Comparison of ENCODE assay signal across 7 mouse cellular contexts in genomic region chr3:144719901-144720747, GRCm38 (mm10). TPM values are rescaled to one million over a fixed set of nuclear protein-coding genes. Genes with fewer than 3 reads are reported as not detected.
DNase-seq lines count a peak whose midpoint lies in the region; ATAC-seq lines count a peak whose summit lies in the region.

TSS of gene Sh3glb1 (minus strand) at chr3:144720335.

- H3K4me2 ChIP-seq in embryonic facial prominence, embryonic 11.5 days (ENCODE audit: low read depth, low read length) = peak within 1 kb of the TSS; percentile 81
- peak within 1 kb of the TSS; percentile 73 for H3K4me2 ChIP-seq in limb, embryonic 11.5 days (ENCODE audit: low read depth, severe bottlenecking)
- peak within 1 kb of the TSS; percentile 84 for H3K4me2 ChIP-seq in midbrain, embryonic 14.5 days (ENCODE audit: low read length)

- peak within 1 kb of the TSS; percentile 89 for H3K4me3 ChIP-seq in embryonic facial prominence, embryonic 11.5 days (ENCODE audit: low read depth, low read length)
- peak within 1 kb of the TSS; percentile 80 for H3K4me3 ChIP-seq in limb, embryonic 11.5 days (ENCODE audit: low read depth, low read length)
- H3K4me3 ChIP-seq in midbrain, embryonic 14.5 days (replicated peaks; ENCODE audit: low read depth, low read length) = peak within 1 kb of the TSS; percentile 83

- H3K27me3 ChIP-seq in embryonic facial prominence, embryonic 11.5 days (ENCODE audit: control insufficient read depth, insufficient read depth, low read length) = no peaks in the 10 kb centered on the region
- H3K27me3 ChIP-seq in limb, embryonic 11.5 days (ENCODE audit: control insufficient read depth, insufficient read depth, low read length) = no peaks in the 10 kb centered on the region
- no peaks in the 10 kb centered on the region for H3K27me3 ChIP-seq in midbrain, embryonic 14.5 days (ENCODE audit: control insufficient read depth, insufficient read depth, low read length)

- no peaks in the 10 kb centered on the region for H3K36me3 ChIP-seq in embryonic facial prominence, embryonic 11.5 days (replicated peaks; ENCODE audit: control insufficient read depth, insufficient read depth, low read depth, low read length)
- no peaks in the 10 kb centered on the region for H3K36me3 ChIP-seq in limb, embryonic 11.5 days (ENCODE audit: control insufficient read depth, insufficient read depth, low read length)
- no peaks in the 10 kb centered on the region for H3K36me3 ChIP-seq in midbrain, embryonic 14.5 days (ENCODE audit: control insufficient read depth, insufficient read depth, low read length)

- peak within 1 kb of the TSS; percentile 87 for H3K9ac ChIP-seq in embryonic facial prominence, embryonic 11.5 days (replicated peaks; ENCODE audit: low read length)
- peak within 1 kb of the TSS; percentile 84 for H3K9ac ChIP-seq in limb, embryonic 11.5 days (ENCODE audit: low read length)
- H3K9ac ChIP-seq in midbrain, embryonic 14.5 days (replicated peaks; ENCODE audit: low read length) = peak within 1 kb of the TSS; percentile 88

- peak; percentile 89 for ATAC-seq in embryonic facial prominence, embryonic 11.5 days (replicated peaks; ENCODE audit: insufficient number of reproducible peaks, low FRiP score, low TSS enrichment, low read depth)
- ATAC-seq in limb, embryonic 11.5 days (ENCODE audit: insufficient number of reproducible peaks, low FRiP score, low TSS enrichment, low read depth) = peak; percentile 86
- peak; percentile 93 for ATAC-seq in midbrain, embryonic 14.5 days (ENCODE audit: low FRiP score, low TSS enrichment)

- H3K4me1 ChIP-seq in embryonic facial prominence, embryonic 11.5 days (ENCODE audit: control insufficient read depth, insufficient read depth, low read length) = peaks cover 2% of the 10 kb centered on the region; the same call in 1 of the 2 replicates
- H3K4me1 ChIP-seq in limb, embryonic 11.5 days (ENCODE audit: control insufficient read depth, insufficient read depth, low read length) = peaks cover 18% of the 10 kb centered on the region
- H3K4me1 ChIP-seq in midbrain, embryonic 14.5 days (ENCODE audit: control insufficient read depth, insufficient read depth, low read length) = peaks cover 21% of the 10 kb centered on the region

- peak; percentile 100 for DNase-seq in adrenal gland, postnatal 14 days
- DNase-seq in embryonic facial prominence, embryonic 11.5 days (ENCODE audit: low spot score) = peak; percentile 92
- peak; percentile 99 for DNase-seq in heart, adult 11 months
- DNase-seq in kidney, adult 18-20 months = peak; percentile 95
- peak; percentile 97 for DNase-seq in limb, embryonic 11.5 days (ENCODE audit: low spot score)
- peak; percentile 96 for DNase-seq in midbrain, embryonic 14.5 days
- DNase-seq in spleen, adult 18-20 months = peak; percentile 95 to 97

- peak within 1 kb of the TSS; percentile 98 for H3K27ac ChIP-seq in embryonic facial prominence, embryonic 11.5 days (replicated peaks; ENCODE audit: low read depth, low read length)
- peak within 1 kb of the TSS; percentile 98 for H3K27ac ChIP-seq in limb, embryonic 11.5 days (replicated peaks; ENCODE audit: low read depth, low read length)
- peak within 1 kb of the TSS; percentile 98 for H3K27ac ChIP-seq in midbrain, embryonic 14.5 days (replicated peaks; ENCODE audit: low read depth, low read length)

- H3K9me3 ChIP-seq in embryonic facial prominence, embryonic 11.5 days (replicated peaks; ENCODE audit: control insufficient read depth, low read length) = no peaks in the 10 kb centered on the region
- H3K9me3 ChIP-seq in limb, embryonic 11.5 days (ENCODE audit: control insufficient read depth, low read length) = no peaks in the 10 kb centered on the region
- no peaks in the 10 kb centered on the region for H3K9me3 ChIP-seq in midbrain, embryonic 14.5 days (ENCODE audit: control insufficient read depth, low read length)

- under 1% methylated on average over 63 of the region's 98 CpGs for WGBS in embryonic facial prominence, embryonic 11.5 days
- WGBS in limb, embryonic 11.5 days = under 1% methylated on average over 63 of the region's 98 CpGs
- WGBS in midbrain, embryonic 14.5 days = under 1% methylated on average over 86 of the region's 98 CpGs

RNA-seq across cellular contexts. Expression of gene Sh3glb1, which starts in this region (rescaled TPM):
- total RNA-seq in adrenal gland, postnatal 14 days (2021) = 266 and 290 TPM in 2 replicates
- 87.9 and 88.3 TPM in 2 replicates for polyA plus RNA-seq in embryonic facial prominence, embryonic 11.5 days (2014; fragmentation: Nextera tagmentation; extraction: Ambion mirVana)
- polyA plus RNA-seq in limb, embryonic 11.5 days (2014; fragmentation: Nextera tagmentation; extraction: Ambion mirVana) = 88.3 and 92.2 TPM in 2 replicates
- 110 and 119 TPM in 2 replicates for polyA plus RNA-seq in midbrain, embryonic 14.5 days (2014; fragmentation: Nextera tagmentation; extraction: Ambion mirVana)

Comparison
In these comparisons a context has a peak if more than half of its experiments do, and no peak if none do; other contexts are left out.
1. Peak in every context shown above with its lines: DNase-seq, ATAC-seq, H3K4me3 ChIP-seq and H3K27ac ChIP-seq.